Mouse (Mus musculus) CD8-positive naive resting alpha-beta T cell, adult 2 months (primary cell): ENCODE measurements around the gene Lrrc23.
"Not testable (repeated sequence)": the region's sequence is repeated elsewhere in the genome, so short reads cannot be mapped to it uniquely, and the experiment has no call there.

ENCODE experiments used
- DNase-seq, 2 experiments: peaks; one replicate each; pipeline ENCODE4 v3.0.0; 2022; ENCODE audit warnings: low read depth in 2 of 2, low spot score in 2 of 2

Gene Lrrc23

GRCm38 (mm10) chr6:124807986-124808357 lies 28.4 kb upstream of the Lrrc23 start:
- DNase-seq: no peak

- DNase-seq: no peak
Measured at GRCm38 (mm10) chr6:124807366-124807765, 27.8 kb upstream of the Lrrc23 start.

- no peak for DNase-seq
Measured at GRCm38 (mm10) chr6:124806446-124807140, 27.1 kb upstream of the Lrrc23 start.

GRCm38 (mm10) chr6:124805341-124806321 lies 26.1 kb upstream of the Lrrc23 start:
- DNase-seq: peak; percentile 48 to 60

GRCm38 (mm10) chr6:124804341-124804740 lies 24.8 kb upstream of the Lrrc23 start:
- DNase-seq: no peak

- DNase-seq: not testable (repeated sequence)
Measured at GRCm38 (mm10) chr6:124803691-124804090, 24.2 kb upstream of the Lrrc23 start.

GRCm38 (mm10) chr6:124803061-124803460 lies 23.5 kb upstream of the Lrrc23 start:
- no peak for DNase-seq

- not testable (repeated sequence) for DNase-seq
Measured at GRCm38 (mm10) chr6:124802400-124802799, 22.9 kb upstream of the Lrrc23 start.

GRCm38 (mm10) chr6:124796200-124796599 lies 16.7 kb upstream of the Lrrc23 start:
- no peak for DNase-seq

- no peak for DNase-seq
Measured at GRCm38 (mm10) chr6:124795781-124796180, 16.3 kb upstream of the Lrrc23 start.

GRCm38 (mm10) chr6:124791911-124792310 lies 12.4 kb upstream of the Lrrc23 start:
- no peak for DNase-seq

GRCm38 (mm10) chr6:124790121-124790520 lies 10.6 kb upstream of the Lrrc23 start:
- DNase-seq: no peak

- DNase-seq: no peak
Measured at GRCm38 (mm10) chr6:124789519-124789918, 10.0 kb upstream of the Lrrc23 start.

- no peak for DNase-seq
Measured at GRCm38 (mm10) chr6:124787722-124788121, 8.2 kb upstream of the Lrrc23 start.

- no peak for DNase-seq
Measured at GRCm38 (mm10) chr6:124786756-124787420, 7.4 kb upstream of the Lrrc23 start.

- DNase-seq: no peak
Measured at GRCm38 (mm10) chr6:124782436-124782835, 2.9 kb upstream of the Lrrc23 start.

GRCm38 (mm10) chr6:124780917-124781316 lies 1.4 kb upstream of the Lrrc23 start:
- DNase-seq: no peak

GRCm38 (mm10) chr6:124779984-124780416 lies 473 bp upstream of the Lrrc23 start:
- DNase-seq: no peak

- DNase-seq: no peak
Measured at GRCm38 (mm10) chr6:124770511-124770910, 9.0 kb downstream of the Lrrc23 start.

GRCm38 (mm10) chr6:124770013-124770412 lies 9.5 kb downstream of the Lrrc23 start:
- no peak for DNase-seq

- DNase-seq: peak in 1 of 2 experiments; percentile 28
Measured at GRCm38 (mm10) chr6:124769101-124769765, 10.3 kb downstream of the Lrrc23 start, which contains the start of gene Eno2. Eno2 (minus strand) TSS chr6:124769673.
